In the genomic region with DNA sequence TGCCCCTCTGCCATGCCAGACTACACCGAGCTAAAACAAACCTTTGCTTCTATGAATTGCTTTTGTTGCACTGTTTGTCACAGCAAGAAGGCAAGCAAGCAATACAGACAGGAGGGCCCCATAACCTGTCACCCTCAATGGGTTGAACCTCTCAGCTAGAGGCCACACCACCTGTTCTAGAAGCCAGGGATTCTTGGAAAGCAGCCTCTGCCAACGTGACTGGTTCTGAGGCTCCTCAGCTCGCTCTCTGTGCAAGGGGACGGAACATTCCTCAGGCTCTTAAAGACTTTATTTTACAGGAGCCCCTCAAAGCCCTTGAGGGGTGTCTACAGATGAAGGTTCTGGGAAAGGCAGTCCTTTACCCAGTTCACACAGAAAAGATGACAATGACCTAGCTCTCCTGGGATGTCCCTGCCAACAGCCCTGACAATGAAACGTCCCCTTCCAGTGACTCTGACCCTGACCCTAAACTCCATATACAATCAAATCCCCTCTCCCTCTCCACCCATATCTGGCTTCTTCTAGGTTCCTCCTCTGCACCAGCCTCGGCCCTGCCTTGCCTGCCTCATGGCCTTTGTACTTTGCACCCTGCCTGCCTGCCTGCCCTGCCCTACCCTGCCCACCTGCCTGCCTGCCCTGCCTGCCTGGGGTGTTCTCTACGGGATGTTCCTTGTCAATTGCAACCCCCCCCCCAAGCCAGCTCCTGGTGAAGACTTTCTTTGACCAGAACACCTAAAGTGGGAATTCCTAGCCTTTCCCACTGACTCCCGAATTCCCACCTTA, we compare ENCODE assay signal across 18 mouse cellular contexts. TPM values are rescaled to one million over a fixed set of nuclear protein-coding genes. Genes with fewer than 3 reads are reported as not detected.
DNase-seq lines count a peak whose midpoint lies in the region; ATAC-seq and TF ChIP-seq lines count a peak whose summit lies in the region.
"Had no signal": no experiment of that assay in that cellular context is flagged by ENCODE, and none has a peak within 500 bp of the region (broad histone marks: within the 10 kb centered on the region; RNA-seq: fewer than 3 reads in every experiment).

No protein-coding gene starts in this region.

- no peak for TF ChIP-seq EP300 in stomach, postnatal 0 days (optimal IDR thresholded peaks at IDR 0.05)

- TF ChIP-seq CTCF in stomach, postnatal 0 days (IDR thresholded peaks at IDR 0.05; ENCODE audit: low read depth) = no peak

- 60% methylated on average over 8 of the region's 8 CpGs for WGBS in liver, embryonic 13.5 days (ENCODE audit: insufficient replicate concordance)
- 54% methylated on average over 8 of the region's 8 CpGs for WGBS in lung, embryonic 16.5 days
- 51% methylated on average over 8 of the region's 8 CpGs for WGBS in stomach, postnatal 0 days

- H3K9me3 ChIP-seq in liver, embryonic 13.5 days (replicated peaks) = no peaks in the 10 kb centered on the region
- H3K9me3 ChIP-seq in lung, embryonic 16.5 days (ENCODE audit: control insufficient read depth, low read length) = no peaks in the 10 kb centered on the region
- no peaks in the 10 kb centered on the region for H3K9me3 ChIP-seq in stomach, postnatal 0 days (ENCODE audit: control insufficient read depth, low read length)
- H3K9me3 ChIP-seq: embryonic facial prominence, embryonic 13.5 days; heart, embryonic 10.5 days; limb, embryonic 13.5 days; neural tube, embryonic 12.5 days had no signal

- no peak overlapping the region for H3K4me3 ChIP-seq in liver, embryonic 13.5 days (replicated peaks)
- no peak overlapping the region for H3K4me3 ChIP-seq in lung, embryonic 16.5 days (ENCODE audit: low read length)
- no peak overlapping the region for H3K4me3 ChIP-seq in stomach, postnatal 0 days (ENCODE audit: low read depth, low read length)
- H3K4me3 ChIP-seq: embryonic facial prominence, embryonic 13.5 days; heart, embryonic 10.5 days; layer of hippocampus, adult 2 months; limb, embryonic 13.5 days; neural tube, embryonic 12.5 days had no signal

- peaks cover 76% of the 10 kb centered on the region for H3K4me1 ChIP-seq in liver, embryonic 13.5 days (replicated peaks)
- H3K4me1 ChIP-seq in lung, embryonic 16.5 days (replicated peaks; ENCODE audit: control insufficient read depth, insufficient read depth, low read length) = peaks cover 47% of the 10 kb centered on the region
- H3K4me1 ChIP-seq in stomach, postnatal 0 days (replicated peaks; ENCODE audit: control insufficient read depth, insufficient read depth) = peaks cover 12% of the 10 kb centered on the region; the same call in 1 of the 2 replicates
- H3K4me1 ChIP-seq: limb, embryonic 13.5 days; neural tube, embryonic 12.5 days had no signal

- peak overlapping the region; percentile 21; the same call in 1 of the 2 replicates for H3K4me2 ChIP-seq in liver, embryonic 13.5 days
- no peak overlapping the region for H3K4me2 ChIP-seq in lung, embryonic 16.5 days (ENCODE audit: low read depth, low read length)
- H3K4me2 ChIP-seq in stomach, postnatal 0 days (replicated peaks; ENCODE audit: low read depth) = peak overlapping the region; percentile 23; the same call in 1 of the 2 replicates
- H3K4me2 ChIP-seq: embryonic facial prominence, embryonic 13.5 days; limb, embryonic 13.5 days; neural tube, embryonic 12.5 days had no signal

- no peak for DNase-seq in liver, embryonic 13.5 days
- no peak for DNase-seq in liver
- DNase-seq in kidney, adult 8-10 months = peak; percentile 61 to 64
- peak; percentile 87 for DNase-seq in stomach, postnatal 0 days (ENCODE audit: low spot score)
- no peak for DNase-seq in adrenal gland, adult 2 months
- no peak for DNase-seq in gastrocnemius, postnatal 4 days (ENCODE audit: low spot score in 2 of 2)
- DNase-seq: cerebellum, adult 11 months; gastrocnemius, postnatal 14 days; thymus, postnatal 36 days had no signal

- H3K9ac ChIP-seq in liver, embryonic 13.5 days = peak overlapping the region; percentile 5; the same call in 1 of the 2 replicates
- no peak overlapping the region for H3K9ac ChIP-seq in lung, embryonic 16.5 days (ENCODE audit: low read length)
- H3K9ac ChIP-seq in stomach, postnatal 0 days (ENCODE audit: low read length) = no peak overlapping the region
- H3K9ac ChIP-seq: embryonic facial prominence, embryonic 13.5 days; limb, embryonic 13.5 days; neural tube, embryonic 12.5 days had no signal

- no peaks in the 10 kb centered on the region for H3K36me3 ChIP-seq in liver, embryonic 13.5 days
- H3K36me3 ChIP-seq in lung, embryonic 16.5 days (ENCODE audit: control insufficient read depth, insufficient read depth, low read length) = no peaks in the 10 kb centered on the region
- no peaks in the 10 kb centered on the region for H3K36me3 ChIP-seq in stomach, postnatal 0 days (ENCODE audit: control insufficient read depth, insufficient read depth, low read length)
- H3K36me3 ChIP-seq: embryonic facial prominence, embryonic 13.5 days; heart, embryonic 10.5 days; limb, embryonic 13.5 days; neural tube, embryonic 12.5 days had no signal

- no peak overlapping the region for H3K27ac ChIP-seq in liver, embryonic 13.5 days
- peak overlapping the region; percentile 70 for H3K27ac ChIP-seq in lung, embryonic 16.5 days (ENCODE audit: low read length)
- H3K27ac ChIP-seq in stomach, postnatal 0 days (replicated peaks) = peak overlapping the region; percentile 92
- H3K27ac ChIP-seq: embryonic facial prominence, embryonic 13.5 days; heart, embryonic 10.5 days; layer of hippocampus, adult 2 months; limb, embryonic 13.5 days; neural tube, embryonic 12.5 days had no signal

- ATAC-seq in liver, embryonic 13.5 days (ENCODE audit: low read depth) = no peak
- ATAC-seq in lung, embryonic 16.5 days (ENCODE audit: low read depth) = peak; percentile 15; the same call in 1 of the 2 replicates
- ATAC-seq in stomach, postnatal 0 days (ENCODE audit: low FRiP score, low TSS enrichment) = peak; percentile 82
- ATAC-seq: hindbrain, embryonic 16.5 days had no signal

- H3K27me3 ChIP-seq in liver, embryonic 13.5 days = no peaks in the 10 kb centered on the region
- H3K27me3 ChIP-seq in lung, embryonic 16.5 days (ENCODE audit: control insufficient read depth, insufficient read depth, low read depth, low read length) = no peaks in the 10 kb centered on the region
- H3K27me3 ChIP-seq in stomach, postnatal 0 days (ENCODE audit: control insufficient read depth, insufficient read depth, low read length) = no peaks in the 10 kb centered on the region
- H3K27me3 ChIP-seq: embryonic facial prominence, embryonic 13.5 days; limb, embryonic 13.5 days; neural tube, embryonic 12.5 days had no signal

RNA-seq across cellular contexts. Expression of a gene that starts 10.1 kb away (rescaled TPM):
- polyA plus RNA-seq in liver, embryonic 13.5 days (2015; fragmentation: Nextera tagmentation; extraction: Ambion mirVana) = 8.8 and 9.3 TPM in 2 replicates
- 96.1 and 116 TPM in 2 replicates for polyA plus RNA-seq in lung, embryonic 16.5 days (2015; fragmentation: Nextera tagmentation; extraction: Ambion mirVana)
- polyA plus RNA-seq in stomach, postnatal 0 days (2015; fragmentation: Nextera tagmentation; extraction: Ambion mirVana) = 97.4 and 112 TPM in 2 replicates
- 10 to 100 TPM; 14.4 to 22.5 TPM for total RNA-seq in adrenal gland, adult 2 months (2021)
- 66.3 and 71.2 TPM in 2 replicates for polyA plus RNA-seq in adrenal gland, adult 2 months (2012; rRNA removed)
- 10 to 100 TPM; 25.5 to 30.8 TPM for total RNA-seq in gastrocnemius, postnatal 4 days (2021)

RNA-seq across cellular contexts. Expression of a gene that starts 31.3 kb away (rescaled TPM):
- polyA plus RNA-seq in liver, embryonic 13.5 days (2015; fragmentation: Nextera tagmentation; extraction: Ambion mirVana) = not detected in 2 replicates
- polyA plus RNA-seq in lung, embryonic 16.5 days (2015; fragmentation: Nextera tagmentation; extraction: Ambion mirVana) = 0.72 and 0.87 TPM in 2 replicates
- polyA plus RNA-seq in stomach, postnatal 0 days (2015; fragmentation: Nextera tagmentation; extraction: Ambion mirVana) = 1.3 and 1.6 TPM in 2 replicates
- total RNA-seq in adrenal gland, adult 2 months (2021) = 10 to 100 TPM; 21.8 to 64.4 TPM
- polyA plus RNA-seq in adrenal gland, adult 2 months (2012; rRNA removed) = 146 and 235 TPM in 2 replicates
- not detected for total RNA-seq in gastrocnemius, postnatal 4 days (2021)
- total RNA-seq: gastrocnemius, postnatal 14 days; heart, postnatal 25 days; layer of hippocampus, adult 2 months; megakaryocyte-erythroid progenitor cell, adult 5-6 weeks had no signal
- polyA plus RNA-seq: embryonic facial prominence, embryonic 13.5 days; heart, embryonic 10.5 days; hindbrain, embryonic 16.5 days; limb, embryonic 13.5 days; neural tube, embryonic 12.5 days had no signal

Comparison
In these comparisons a context has a peak if more than half of its experiments do, and no peak if none do; other contexts are left out.
1. DNase-seq: peak in kidney, adult 8-10 months (2 of 2) and stomach, postnatal 0 days (single experiment); none in liver, embryonic 13.5 days (single experiment), liver (single experiment), adrenal gland, adult 2 months (single experiment) and gastrocnemius, postnatal 4 days (0 of 2).
2. RNA of a gene that starts 31.3 kb away (polyA plus RNA-seq): 146 to 235 TPM in adrenal gland, adult 2 months; 1.3 to 1.6 TPM in stomach, postnatal 0 days, 0.72 to 0.87 TPM in lung, embryonic 16.5 days and not detected in liver, embryonic 13.5 days; every median in the first group is over 10 times any median in the second.